Mouse (Mus musculus) neural tube, embryonic 14.5 days (tissue): Measurements from ENCODE around the gene Abi3bp. TPM values are rescaled to one million over a fixed set of nuclear protein-coding genes. Genes with fewer than 3 reads are reported as not detected.

Experiments
- ATAC-seq: fragments of 200-750 bp; cut with Nextera tagmentation; 2 replicates; pipeline ENCODE4 v1.8.0; 2017; ENCODE audit warnings: low read depth, mild to moderate bottlenecking, moderate TSS enrichment, moderate library complexity
- H3K27ac ChIP-seq: fragments of 300-500 bp; sonication (generic); 2 replicates; pipeline ENCODE4 v1.5.1; 2014; ENCODE audit warnings: low read depth, mild to moderate bottlenecking, control low read depth, low read length, moderate library complexity, mixed read lengths
- H3K27me3 ChIP-seq: fragments of 300-500 bp; sonication (generic); 2 replicates; pipeline ENCODE4 v1.6.1; 2014; ENCODE audit warnings: low read length; ENCODE audit not compliant: control insufficient read depth, insufficient read depth
- H3K36me3 ChIP-seq: fragments of 300-500 bp; sonication (generic); 2 replicates; pipeline ENCODE4 v1.6.1; 2014; ENCODE audit warnings: low read length, mixed read lengths; ENCODE audit not compliant: control insufficient read depth, insufficient read depth
- H3K4me1 ChIP-seq: fragments of 300-500 bp; sonication (generic); 2 replicates; pipeline ENCODE4 v1.6.1; 2014; ENCODE audit warnings: low read length; ENCODE audit not compliant: control insufficient read depth, insufficient read depth
- H3K4me2 ChIP-seq: fragments of 300-500 bp; sonication (generic); 2 replicates; pipeline ENCODE4 v1.6.1; 2014; ENCODE audit warnings: mild to moderate bottlenecking, low read depth, low read length, control low read depth
- H3K4me3 ChIP-seq: fragments of 300-500 bp; sonication (generic); 2 replicates; pipeline ENCODE4 v1.5.1; 2014; ENCODE audit warnings: low read depth, low read length, control low read depth, mixed read lengths
- H3K9ac ChIP-seq: fragments of 300-500 bp; sonication (generic); replicated peaks from 2 replicates; pipeline ENCODE4 v1.6.1; 2014; ENCODE audit warnings: low read depth, mild to moderate bottlenecking, control low read depth, low read length, mixed read lengths
- H3K9me3 ChIP-seq: fragments of 300-500 bp; sonication (generic); 2 replicates; pipeline ENCODE4 v1.6.1; 2016; ENCODE audit warnings: low read length; ENCODE audit not compliant: control insufficient read depth
- WGBS: fragments of 180-500 bp; shearing (Covaris S2); extraction: QIAGEN DNeasy Blood & Tissue Kit; methylation state at CpG from one replicate; pipeline ENCODE4 v1.1.7; 2014; 5-methylcytosine and 5-hydroxymethylcytosine counted together
- polyA plus RNA-seq: library from polyadenylated mRNA; unstranded; fragments of >200 nt; fragmentation: Nextera tagmentation; extraction: Ambion mirVana; gene quantifications from 2 replicates; pipeline ENCODE4 v1.2.1, GENCODE M21; 2014

Abi3bp gene
- polyA plus RNA-seq, 1 experiment from 2014 or later, result 0.59 TPM

DNA sequence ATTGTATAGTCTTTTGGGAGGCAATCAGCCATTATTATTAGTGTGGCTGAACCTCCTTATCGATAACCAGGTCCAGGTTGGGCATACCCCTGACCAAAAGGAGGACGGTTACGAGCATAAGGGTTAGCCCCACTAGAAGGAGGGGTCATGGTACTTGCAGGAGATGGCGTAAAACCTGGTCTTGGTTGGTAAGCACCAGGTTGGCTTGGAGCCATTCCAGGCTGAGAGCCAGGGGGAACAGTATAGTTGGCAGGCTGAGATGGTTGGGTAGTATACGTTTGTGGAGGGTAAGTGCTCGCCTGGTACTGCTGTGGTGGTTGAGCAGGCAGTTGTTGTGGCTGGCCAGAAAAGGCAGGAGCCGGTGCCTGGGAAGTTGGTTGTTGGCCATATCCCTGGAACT, 213.0 kb downstream of the Abi3bp start:
- Histone ChIP-seq H3K27me3 (no peaks in the 10 kb centered on the region), H3K9ac (no peak overlapping the region), H3K4me2 (no peak overlapping the region), H3K36me3 (peaks cover 26% of the 10 kb centered on the region), H3K4me3 (no peak overlapping the region), H3K4me1 (no peaks in the 10 kb centered on the region), H3K9me3 (no peaks in the 10 kb centered on the region), H3K27ac (no peak overlapping the region)
- ATAC-seq, result no peak
- 91% methylated on average over 7 of the region's 7 CpGs for WGBS

DNA sequence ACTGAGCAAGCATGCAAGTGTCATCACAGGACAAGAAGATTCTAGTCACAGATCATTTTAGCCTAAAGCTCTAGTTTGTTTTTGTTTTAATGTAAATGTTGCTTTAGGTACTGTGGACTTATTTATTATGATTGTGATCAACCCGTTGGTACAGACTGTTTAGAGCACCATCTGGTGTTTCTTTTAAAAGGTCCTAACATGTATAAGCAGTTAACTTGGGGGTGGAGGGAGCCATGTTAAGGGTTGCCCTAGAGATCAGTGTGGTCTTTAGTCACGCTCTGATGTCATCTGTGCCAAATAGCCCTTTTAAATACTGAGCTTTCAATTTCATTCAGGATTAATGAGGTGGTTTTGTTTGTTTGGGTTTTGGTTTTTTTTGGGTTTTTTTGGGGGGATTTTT, 218.8 kb downstream of the Abi3bp start:
- no peak for ATAC-seq
- Histone ChIP-seq H3K27ac (no peak overlapping the region), H3K36me3 (peaks cover 39% of the 10 kb centered on the region)

DNA sequence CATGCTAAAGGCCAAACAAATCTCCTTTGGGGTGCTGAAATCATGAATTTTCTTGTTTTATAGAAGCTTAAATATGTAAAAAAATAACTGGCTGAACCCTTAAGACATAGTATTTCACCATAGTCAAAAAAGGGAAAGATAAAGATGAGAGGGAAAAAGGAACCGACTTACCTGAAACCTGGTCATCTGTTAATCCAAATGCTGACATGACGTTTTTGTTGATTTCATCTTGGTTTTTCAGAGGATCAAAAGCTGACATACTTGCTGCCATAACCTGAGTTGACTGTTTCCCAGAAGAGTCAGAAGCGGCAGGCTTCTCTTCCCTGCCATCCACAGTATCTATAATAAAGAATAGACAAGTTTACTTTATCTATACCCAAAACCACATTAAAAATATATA, 223.2 kb downstream of the Abi3bp start:
- Histone ChIP-seq H3K36me3 (peaks cover 23% of the 10 kb centered on the region), H3K4me2 (no peak overlapping the region), H3K4me1 (no peaks in the 10 kb centered on the region), H3K27ac (no peak overlapping the region), H3K9ac (no peak overlapping the region), H3K27me3 (no peaks in the 10 kb centered on the region), H3K4me3 (no peak overlapping the region), H3K9me3 (no peaks in the 10 kb centered on the region)
- ATAC-seq, result no peak
- 95% methylated on average over 3 of the region's 3 CpGs for WGBS

More for the DNA sequence above, 218.8 kb downstream of the Abi3bp start:
- WGBS, result 44% methylated on average over 2 of the region's 2 CpGs
- Histone ChIP-seq H3K4me3 (no peak overlapping the region), H3K27me3 (no peaks in the 10 kb centered on the region), H3K9ac (no peak overlapping the region), H3K4me2 (no peak overlapping the region), H3K9me3 (no peaks in the 10 kb centered on the region), H3K4me1 (no peaks in the 10 kb centered on the region)

DNA sequence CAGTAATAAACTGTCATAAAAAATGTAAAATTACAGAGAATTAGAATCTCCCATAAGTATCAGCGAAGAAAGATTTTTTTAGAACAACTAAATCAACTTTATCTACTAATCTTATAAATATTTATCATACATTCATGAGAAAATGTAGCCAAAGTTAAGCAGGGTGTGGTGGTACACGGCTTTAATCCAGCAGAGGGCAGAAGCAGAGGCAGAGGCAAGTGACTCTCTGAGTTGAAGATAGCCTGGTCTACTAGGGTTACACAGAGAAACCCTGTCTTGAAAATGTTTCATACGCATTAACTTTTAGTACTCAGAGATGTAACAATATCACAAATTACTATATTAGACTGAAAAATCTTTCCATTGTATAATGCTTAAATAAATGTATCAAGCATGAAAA, 228.1 kb downstream of the Abi3bp start:
- Histone ChIP-seq H3K36me3 (peaks cover 27% of the 10 kb centered on the region), H3K27ac (no peak overlapping the region), H3K4me2 (no peak overlapping the region), H3K9me3 (no peaks in the 10 kb centered on the region), H3K27me3 (no peaks in the 10 kb centered on the region), H3K4me1 (no peaks in the 10 kb centered on the region), H3K9ac (no peak overlapping the region), H3K4me3 (no peak overlapping the region)
- no peak for ATAC-seq
- 91% methylated on average over 3 of the region's 3 CpGs for WGBS

DNA sequence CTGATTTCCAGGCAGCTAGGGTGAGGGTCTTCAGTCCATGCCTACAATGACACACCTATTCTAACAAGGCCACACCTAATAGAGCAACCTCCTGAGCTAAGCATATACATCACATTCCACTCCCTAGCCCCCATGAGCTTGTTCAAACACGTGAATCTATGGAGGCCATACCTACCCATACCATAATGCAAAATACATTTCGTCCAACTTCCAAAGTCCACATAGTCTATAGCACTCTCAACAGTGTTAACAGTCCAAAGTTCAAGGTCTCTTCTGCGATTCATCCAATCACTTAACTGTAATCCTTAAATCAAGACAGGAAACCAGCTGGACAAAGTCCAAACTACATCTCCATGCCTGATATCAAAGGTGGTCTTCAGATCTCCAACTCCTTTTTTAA, 232.4 kb downstream of the Abi3bp start:
- H3K36me3 ChIP-seq, result peaks cover 25% of the 10 kb centered on the region
- 92% methylated on average over 3 of the region's 3 CpGs for WGBS
- no peak overlapping the region for H3K9ac ChIP-seq
- no peaks in the 10 kb centered on the region for H3K27me3 ChIP-seq
- no peak overlapping the region for H3K4me3 ChIP-seq
- ATAC-seq, result no peak
- no peak overlapping the region for H3K4me2 ChIP-seq
- H3K9me3 ChIP-seq, result no peaks in the 10 kb centered on the region
- H3K27ac ChIP-seq, result no peak overlapping the region
- H3K4me1 ChIP-seq, result no peaks in the 10 kb centered on the region

DNA sequence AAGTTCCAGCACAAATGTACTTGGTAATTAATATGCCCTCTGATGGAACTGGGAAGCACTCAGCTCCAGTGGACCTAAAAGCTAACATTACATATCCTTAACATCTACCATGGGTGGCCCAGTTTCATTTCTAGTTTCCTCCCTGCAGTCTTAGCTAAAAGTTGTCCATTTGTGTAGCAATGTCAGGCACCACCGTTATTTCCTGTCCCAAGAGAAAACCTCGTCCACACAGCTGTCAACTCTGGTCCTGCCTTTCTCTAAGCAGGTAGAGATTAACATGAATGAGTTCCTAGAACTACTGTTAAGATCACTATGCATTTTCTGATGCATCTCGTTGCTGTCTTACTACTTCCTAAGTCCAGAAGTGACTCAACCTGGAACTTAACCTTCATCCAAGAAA, 237.9 kb downstream of the Abi3bp start:
- H3K4me3 ChIP-seq, result no peak overlapping the region
- H3K27ac ChIP-seq, result no peak overlapping the region
- WGBS, result 85% methylated on average over 3 of the region's 3 CpGs
- peaks cover 11% of the 10 kb centered on the region for H3K4me1 ChIP-seq
- no peaks in the 10 kb centered on the region for H3K9me3 ChIP-seq
- no peak overlapping the region for H3K9ac ChIP-seq
- peaks cover 8% of the 10 kb centered on the region for H3K36me3 ChIP-seq
- peak overlapping the region; percentile 76 for H3K4me2 ChIP-seq
- no peaks in the 10 kb centered on the region for H3K27me3 ChIP-seq
- no peak for ATAC-seq

DNA sequence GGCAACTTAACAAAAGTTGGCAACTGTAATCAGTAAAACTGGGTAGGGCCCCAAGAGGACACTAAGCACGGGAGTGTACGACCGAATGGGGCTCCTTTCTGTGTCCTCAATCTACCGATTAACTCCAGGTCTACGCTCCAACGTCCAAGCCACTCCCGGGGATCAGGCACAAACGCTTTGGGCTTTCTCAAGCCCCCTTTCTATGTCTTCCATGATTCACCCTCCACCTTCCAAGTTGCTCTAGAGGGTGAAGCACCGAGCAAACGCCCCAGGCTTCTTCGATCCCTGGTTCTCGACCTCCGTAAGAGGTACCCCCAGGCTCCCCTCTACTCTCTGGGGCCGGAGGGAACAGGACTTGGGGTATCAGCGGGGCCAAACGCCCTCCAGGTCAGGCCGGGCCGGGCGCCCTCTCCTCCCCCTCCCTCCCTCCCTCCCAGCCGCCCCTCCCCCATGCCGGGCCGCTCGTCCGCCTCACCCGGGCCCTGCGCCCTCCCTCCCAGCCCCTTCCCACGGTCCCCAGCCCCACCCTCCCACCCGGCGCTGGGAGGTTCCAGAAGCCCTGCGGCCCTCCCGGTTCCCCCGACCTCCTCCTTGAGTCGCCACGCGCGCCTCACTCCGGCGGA, 239.0 kb downstream of the Abi3bp start:
- no peaks in the 10 kb centered on the region for H3K9me3 ChIP-seq
- ATAC-seq, result peak; percentile 78
- H3K27ac ChIP-seq, result peak overlapping the region; percentile 95
- H3K9ac ChIP-seq, result peak overlapping the region; percentile 82
- peak overlapping the region; percentile 71 for H3K4me3 ChIP-seq
- peaks cover 4% of the 10 kb centered on the region; the same call in 1 of the 2 replicates for H3K36me3 ChIP-seq
- WGBS, result under 1% methylated on average over 22 of the region's 38 CpGs
- H3K4me1 ChIP-seq, result peaks cover 11% of the 10 kb centered on the region
- H3K4me2 ChIP-seq, result peak overlapping the region; percentile 76
- no peaks in the 10 kb centered on the region for H3K27me3 ChIP-seq

DNA sequence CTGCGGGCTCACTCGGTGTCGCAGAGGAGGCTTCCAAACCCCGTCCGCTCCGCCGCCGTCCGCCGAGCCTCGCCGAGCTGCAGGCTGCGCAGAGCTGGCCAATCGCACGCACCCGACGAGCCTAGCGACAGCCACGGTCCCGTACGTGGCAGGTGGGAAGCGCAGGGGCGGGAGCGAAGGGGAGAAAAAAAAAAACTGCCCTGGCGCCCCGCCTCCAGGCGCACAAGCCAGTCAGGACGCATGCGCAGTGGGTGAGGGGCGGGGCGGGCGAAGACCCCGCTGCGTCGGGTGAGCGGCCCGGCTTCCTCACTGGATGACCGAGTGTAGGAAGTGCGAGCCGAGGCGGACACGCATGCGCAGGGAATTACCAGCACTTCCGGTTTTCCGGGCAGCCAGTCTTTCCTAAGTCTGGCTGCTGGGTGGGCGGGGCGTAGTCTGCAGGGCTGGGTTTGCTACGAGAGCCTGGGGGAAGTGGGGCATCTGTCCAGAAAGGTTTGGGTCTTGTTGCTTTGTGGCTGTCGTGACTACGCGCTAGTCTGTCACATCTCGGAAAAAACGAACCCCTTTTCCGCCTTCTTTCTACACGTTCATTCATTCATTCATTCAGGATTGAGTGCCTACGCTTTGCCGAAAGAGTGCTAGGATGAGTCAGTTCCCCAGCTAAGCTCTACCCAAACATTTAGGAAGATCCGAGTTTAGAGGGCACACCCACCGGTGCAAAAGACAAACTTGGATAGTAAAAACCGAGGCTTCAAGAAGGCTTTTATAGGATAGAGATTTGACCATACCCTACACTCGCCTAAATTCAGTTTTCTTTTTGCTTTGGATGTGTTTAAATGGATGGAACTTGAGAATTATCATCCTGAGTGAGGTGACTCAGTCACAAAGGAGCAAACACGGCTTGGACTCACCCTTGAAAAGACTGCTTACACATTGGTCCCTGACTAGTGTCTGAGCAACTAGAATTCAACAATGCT, 239.8 kb downstream of the Abi3bp start, which contains the start of gene Tfg:
Tfg (minus strand) TSS at position 227 of the 977 bp plus-strand sequence.
- Histone ChIP-seq H3K4me2 (peak within 1 kb of the TSS; percentile 76), H3K4me3 (peak within 1 kb of the TSS; percentile 71), H3K27me3 (no peaks in the 10 kb centered on the region), H3K9ac (peak within 1 kb of the TSS; percentile 82), H3K27ac (peak within 1 kb of the TSS; percentile 95), H3K4me1 (peaks cover 11% of the 10 kb centered on the region), H3K36me3 (no peaks in the 10 kb centered on the region), H3K9me3 (no peaks in the 10 kb centered on the region)
- under 1% methylated on average over 62 of the region's 62 CpGs for WGBS
- ATAC-seq, result peak; percentile 99

DNA sequence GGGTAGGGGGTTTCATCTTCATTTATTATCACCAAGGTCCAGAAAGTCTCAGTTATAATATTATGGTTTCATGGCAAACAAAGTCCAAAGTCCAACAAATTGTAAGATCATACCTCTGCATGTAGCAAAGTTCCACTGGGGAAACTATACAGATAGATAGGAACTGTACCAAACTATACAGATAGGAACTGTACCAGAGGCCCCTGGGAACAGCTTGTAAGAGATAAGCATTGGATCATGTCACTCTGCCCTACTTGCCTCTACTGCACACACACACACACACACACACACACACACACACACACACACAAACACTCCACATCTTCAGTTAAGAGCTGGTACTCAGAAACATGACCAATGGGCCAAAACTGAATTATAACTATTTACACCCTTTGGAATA, 241.4 kb downstream of the Abi3bp start:
- H3K4me3 ChIP-seq, result no peak overlapping the region
- peaks cover 11% of the 10 kb centered on the region for H3K4me1 ChIP-seq
- no peaks in the 10 kb centered on the region for H3K9me3 ChIP-seq
- no peaks in the 10 kb centered on the region for H3K36me3 ChIP-seq
- H3K27ac ChIP-seq, result no peak overlapping the region
- ATAC-seq, result no peak
- no peak overlapping the region for H3K9ac ChIP-seq
- H3K4me2 ChIP-seq, result no peak overlapping the region
- H3K27me3 ChIP-seq, result no peaks in the 10 kb centered on the region
